Mouse (Mus musculus) testis, adult 2 months (tissue): Measurements from ENCODE around the gene Mib2. TPM values are rescaled to one million over a fixed set of nuclear protein-coding genes. Genes with fewer than 3 reads are reported as not detected.

ENCODE experiments used
- H3K27ac ChIP-seq: fragments of 200-500 bp; 2 replicates; pipeline ENCODE4 v1.5.1; 2012; ENCODE audit warnings: low read depth, low read length; ENCODE audit not compliant: control insufficient read depth, insufficient read depth
- H3K27me3 ChIP-seq: fragments of 200-500 bp; 2 replicates; pipeline ENCODE4 v1.6.1; 2012; ENCODE audit warnings: mild to moderate bottlenecking, low read length, moderate library complexity; ENCODE audit not compliant: control insufficient read depth, insufficient read depth
- H3K36me3 ChIP-seq: fragments of 200-500 bp; 2 replicates; pipeline ENCODE4 v1.6.1; 2012; ENCODE audit warnings: mild to moderate bottlenecking, low read length; ENCODE audit not compliant: control insufficient read depth, insufficient read depth
- H3K4me1 ChIP-seq: fragments of 200-500 bp; 2 replicates; pipeline ENCODE4 v1.6.1; 2012; ENCODE audit warnings: low read length; ENCODE audit not compliant: control insufficient read depth, insufficient read depth
- H3K4me3 ChIP-seq: fragments of 200-500 bp; 2 replicates; pipeline ENCODE4 v1.5.1; 2012; ENCODE audit warnings: low read depth, mild to moderate bottlenecking, low read length, moderate library complexity, mixed read lengths; ENCODE audit not compliant: control insufficient read depth
- CTCF ChIP-seq: fragments of 200-500 bp; IDR thresholded peaks from 2 replicates; pipeline ENCODE4 v1.5.1; 2012; ENCODE audit warnings: low read depth, mild to moderate bottlenecking, inconsistent platforms, low read length, moderate library complexity; ENCODE audit not compliant: control insufficient read depth, insufficient read depth, insufficient replicate concordance
- POLR2A ChIP-seq: fragments of 200-500 bp; IDR thresholded peaks from 2 replicates; pipeline ENCODE4 v1.6.1; 2012; ENCODE audit warnings: low read depth, mild to moderate bottlenecking, inconsistent platforms, low read length, moderate library complexity; ENCODE audit not compliant: control insufficient read depth
- polyA plus RNA-seq: library from polyadenylated mRNA; depleted of rRNA; stranded (reverse); fragments of >200 nt; gene quantifications from 2 replicates; pipeline ENCODE4 v1.2.3, GENCODE M21; 2012; rRNA removed

Gene Mib2
- polyA plus RNA-seq, 1 experiment, result 39.3 TPM

DNA sequence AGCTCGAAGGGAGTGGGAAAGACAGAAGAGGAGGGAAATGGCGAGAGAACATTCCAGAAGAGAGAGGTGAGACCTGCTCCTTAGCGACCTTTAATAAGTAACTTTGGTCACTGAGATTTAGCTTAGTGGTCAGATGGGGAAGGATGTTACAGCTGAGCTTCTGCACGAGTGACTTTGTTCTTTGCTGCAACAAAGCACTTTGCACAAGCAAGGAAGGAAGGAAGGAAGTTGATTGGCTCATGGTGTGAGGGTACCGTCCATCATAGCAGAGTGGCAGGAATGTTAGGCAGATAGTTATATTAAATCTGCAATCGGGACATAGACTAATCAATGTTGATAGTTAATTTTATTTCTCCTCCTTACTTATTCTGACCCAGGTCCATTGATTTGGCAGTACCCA is 38.7 kb downstream of the Mib2 start:
- Histone ChIP-seq H3K4me3 (no peak overlapping the region), H3K27me3 (no peaks in the 10 kb centered on the region), H3K27ac (no peak overlapping the region), H3K36me3 (peaks cover 2% of the 10 kb centered on the region; the same call in 1 of the 2 replicates), H3K4me1 (no peaks in the 10 kb centered on the region)
- TF ChIP-seq CTCF (no peak), POLR2A (no peak)

DNA sequence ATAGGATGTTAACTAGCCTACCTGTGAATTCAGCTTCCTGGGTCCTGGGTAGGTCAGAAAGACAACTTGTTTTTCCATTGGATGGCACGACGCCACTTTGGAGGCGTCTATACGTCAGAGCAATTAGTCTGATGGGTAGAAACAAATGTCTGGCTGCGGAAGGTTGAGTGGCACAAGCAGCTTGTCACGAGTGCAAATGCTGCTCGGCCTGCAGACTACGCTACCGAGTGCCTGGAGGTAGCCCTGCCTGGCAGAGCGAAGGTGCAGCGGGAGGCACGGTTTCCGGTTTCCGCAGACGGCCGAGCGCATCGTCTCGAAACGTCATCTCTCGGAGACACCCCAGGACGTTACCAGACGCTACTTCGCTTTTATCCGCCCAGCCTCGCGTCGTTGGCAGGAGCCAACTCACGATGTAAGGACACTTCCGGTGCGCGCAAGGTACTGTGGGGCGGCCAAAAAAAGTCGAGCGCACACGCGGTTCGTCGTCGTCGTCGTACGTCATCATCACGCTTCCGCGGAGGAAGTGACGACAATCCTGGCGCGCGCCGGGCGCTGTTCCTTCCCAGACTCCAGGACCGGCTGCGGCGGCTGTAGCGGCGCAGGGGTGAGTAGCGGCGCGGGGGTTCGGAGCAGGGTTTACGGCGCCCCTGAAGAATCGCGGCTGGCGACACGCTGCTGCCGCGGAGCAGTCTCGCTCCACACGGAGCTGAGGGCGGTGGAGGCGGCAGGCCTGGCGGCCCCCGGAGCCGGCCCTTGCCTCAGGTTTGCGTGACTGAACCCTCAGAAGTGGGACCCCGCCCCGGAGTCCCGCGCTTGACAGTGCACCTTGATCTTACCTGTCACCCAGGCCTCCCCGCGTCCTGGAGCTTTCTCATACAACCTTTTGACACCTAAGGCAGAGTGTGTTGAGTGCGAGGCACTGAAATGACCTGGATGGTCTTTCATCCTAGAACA is 44.4 kb downstream of the Mib2 start, which contains the start of gene Cdk11b:
Gene Cdk11b (plus strand): TSS at position 517 of the 954 bp plus-strand sequence.
- H3K36me3 ChIP-seq, result peaks cover 1% of the 10 kb centered on the region; the same call in 1 of the 2 replicates
- no peaks in the 10 kb centered on the region for H3K4me1 ChIP-seq
- H3K4me3 ChIP-seq, result peak within 1 kb of the TSS; percentile 93
- H3K27me3 ChIP-seq, result no peaks in the 10 kb centered on the region
- H3K27ac ChIP-seq, result peak within 1 kb of the TSS; percentile 86
- TF ChIP-seq POLR2A (peak; percentile 81), CTCF (peak; percentile 27; the same call in 1 of the 2 replicates)

DNA sequence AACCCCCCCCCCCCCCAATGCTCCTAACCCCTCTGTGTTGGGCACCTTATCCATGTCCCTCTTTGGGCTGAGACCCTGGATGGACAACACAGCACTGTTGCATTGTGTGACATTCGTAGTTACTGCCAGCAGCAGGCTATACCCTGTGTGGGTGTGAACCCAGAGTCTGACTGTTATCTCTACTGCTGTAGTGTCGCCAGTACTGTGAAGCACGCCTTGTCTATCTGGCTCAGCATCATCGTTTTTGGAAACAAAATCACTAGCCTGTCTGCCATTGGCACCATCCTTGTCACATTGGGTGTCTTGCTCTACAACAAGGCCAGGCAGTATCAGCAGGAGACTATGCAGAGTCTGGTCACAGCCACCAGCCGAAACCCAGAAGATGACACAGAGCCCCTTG is 50.7 kb downstream of the Mib2 start:
- peaks cover 1% of the 10 kb centered on the region; the same call in 1 of the 2 replicates for H3K36me3 ChIP-seq
- no peak overlapping the region for H3K4me3 ChIP-seq
- H3K27me3 ChIP-seq, result no peaks in the 10 kb centered on the region
- no peaks in the 10 kb centered on the region for H3K4me1 ChIP-seq
- H3K27ac ChIP-seq, result no peak overlapping the region
- TF ChIP-seq CTCF (no peak), POLR2A (no peak)

DNA sequence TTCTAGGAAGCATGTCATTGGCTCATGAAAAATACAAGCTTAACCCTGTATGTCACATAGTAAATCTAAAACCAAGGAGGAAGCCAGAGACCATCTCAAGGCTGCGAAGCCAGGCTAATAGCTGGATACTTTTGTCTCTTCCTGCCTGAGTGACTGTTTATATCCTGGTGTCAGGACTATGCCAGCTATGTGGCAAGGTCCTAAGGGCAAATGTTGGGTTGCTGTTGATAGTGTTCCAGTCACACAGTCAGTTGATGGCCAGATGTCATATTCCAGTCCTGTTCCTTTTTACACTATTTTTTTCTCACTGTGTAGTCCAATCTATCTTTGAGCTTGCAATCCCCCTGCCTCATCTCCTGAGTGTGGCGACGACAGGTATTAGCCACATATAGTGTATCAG is 55.7 kb downstream of the Mib2 start:
- TF ChIP-seq POLR2A (no peak), CTCF (no peak)
- Histone ChIP-seq H3K4me3 (no peak overlapping the region), H3K27me3 (no peaks in the 10 kb centered on the region), H3K4me1 (no peaks in the 10 kb centered on the region), H3K27ac (no peak overlapping the region), H3K36me3 (peaks cover 3% of the 10 kb centered on the region; the same call in 1 of the 2 replicates)

DNA sequence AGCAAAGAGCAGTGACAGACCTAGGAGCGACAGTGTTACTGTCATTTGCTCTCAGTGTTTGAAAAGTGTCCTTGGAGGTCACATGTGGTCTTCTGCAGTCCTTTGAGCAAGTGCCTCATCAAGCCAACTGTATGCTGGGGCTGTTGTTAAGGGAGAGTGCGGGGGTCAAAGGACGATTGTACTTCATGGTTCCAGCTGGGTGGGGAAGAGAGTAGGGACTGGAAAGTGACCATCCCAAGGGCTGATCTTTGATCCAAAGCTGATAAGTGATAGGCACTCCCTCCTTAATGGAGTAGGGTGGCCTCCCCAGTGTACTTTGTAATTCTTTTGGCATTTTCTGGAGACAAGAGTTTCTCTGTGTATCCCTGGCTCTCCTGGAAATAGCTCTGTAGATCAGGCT is 57.1 kb downstream of the Mib2 start:
- H3K36me3 ChIP-seq, result peaks cover 3% of the 10 kb centered on the region; the same call in 1 of the 2 replicates
- TF ChIP-seq CTCF (no peak), POLR2A (no peak)
- H3K27ac ChIP-seq, result no peak overlapping the region
- H3K4me3 ChIP-seq, result no peak overlapping the region
- no peaks in the 10 kb centered on the region for H3K27me3 ChIP-seq
- H3K4me1 ChIP-seq, result no peaks in the 10 kb centered on the region

DNA sequence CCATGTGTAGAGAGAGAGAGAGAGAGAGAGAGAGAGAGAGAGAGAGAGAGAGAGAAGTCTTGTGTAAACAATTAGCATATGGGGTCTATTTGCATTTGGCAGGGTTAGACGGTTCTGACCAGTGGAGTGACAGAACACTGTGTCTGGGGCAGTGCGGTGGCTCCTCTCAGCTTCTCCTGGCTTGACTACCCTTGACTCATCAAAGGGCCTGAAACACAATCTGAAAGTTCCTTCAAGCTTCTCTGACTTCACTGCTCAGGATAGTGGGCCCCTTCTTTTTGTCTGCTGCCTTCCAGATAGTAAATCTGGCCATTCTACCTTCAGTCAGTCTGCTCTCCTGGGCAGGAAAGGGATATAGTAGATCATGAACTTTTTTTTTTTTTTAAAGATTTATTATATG is 62.2 kb downstream of the Mib2 start:
- Histone ChIP-seq H3K36me3 (no peaks in the 10 kb centered on the region; the same call in 1 of the 2 replicates), H3K27ac (no peak overlapping the region), H3K4me3 (no peak overlapping the region), H3K27me3 (no peaks in the 10 kb centered on the region), H3K4me1 (peaks cover 3% of the 10 kb centered on the region)
- TF ChIP-seq POLR2A (no peak), CTCF (no peak)

DNA sequence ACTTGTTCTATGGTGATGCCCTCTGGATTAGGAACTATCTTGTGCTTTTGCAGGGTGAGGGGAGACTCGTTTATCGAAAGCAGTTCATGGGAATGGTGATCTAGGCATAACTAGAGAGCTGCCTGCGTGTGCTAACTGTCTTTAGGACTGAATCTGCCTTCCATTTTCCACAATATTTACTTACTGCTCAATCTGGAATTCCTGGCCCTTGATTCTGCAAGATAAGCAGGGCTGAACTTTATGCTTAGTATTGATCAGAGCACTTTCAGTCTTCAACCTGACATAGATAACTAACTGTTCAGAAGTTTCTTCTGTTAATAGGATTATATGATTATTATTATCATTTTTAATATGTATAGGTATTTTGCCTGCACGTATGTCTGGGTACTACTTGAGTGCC is 63.9 kb downstream of the Mib2 start:
- Histone ChIP-seq H3K4me3 (no peak overlapping the region), H3K36me3 (no peaks in the 10 kb centered on the region), H3K27me3 (no peaks in the 10 kb centered on the region), H3K27ac (no peak overlapping the region), H3K4me1 (peaks cover 3% of the 10 kb centered on the region)
- TF ChIP-seq POLR2A (no peak), CTCF (no peak)

Other genes starting within 250 kb of the Mib2 start
- 24.8 and 30.0 TPM in 2 replicates for gene Tmem52, start 200.1 kb downstream of the Mib2 start, polyA plus RNA-seq
- gene Gnb1, start 177.8 kb downstream of the Mib2 start, polyA plus RNA-seq, result 356 and 422 TPM in 2 replicates
- 43.1 and 48.9 TPM in 2 replicates for gene Nadk, start 106.8 kb downstream of the Mib2 start, polyA plus RNA-seq
- gene Slc35e2, start 67.8 kb downstream of the Mib2 start, polyA plus RNA-seq, result 3.2 and 3.5 TPM in 2 replicates
- gene Cdk11b, start 44.3 kb downstream of the Mib2 start, polyA plus RNA-seq, result 23.6 and 29.9 TPM in 2 replicates
- gene Gm10563, start 23.8 kb downstream of the Mib2 start, polyA plus RNA-seq, result not detected in 2 replicates
- 3.7 and 5.9 TPM in 2 replicates for gene Mmp23, start 15.8 kb downstream of the Mib2 start, polyA plus RNA-seq
- gene Fndc10, start 25.1 kb upstream of the Mib2 start, polyA plus RNA-seq, result 2.7 and 3.3 TPM in 2 replicates
- 34.6 and 37.4 TPM in 2 replicates for gene Ssu72, start 35.6 kb upstream of the Mib2 start, polyA plus RNA-seq
- gene Tmem240, start 65.6 kb upstream of the Mib2 start, polyA plus RNA-seq, result 1.5 and 1.8 TPM in 2 replicates
- gene Atad3a, start 91.9 kb upstream of the Mib2 start, polyA plus RNA-seq, result 18.7 and 23.4 TPM in 2 replicates
- 5.5 and 5.6 TPM in 2 replicates for gene Vwa1, start 105.5 kb upstream of the Mib2 start, polyA plus RNA-seq
- 1.0 TPM in 2 replicates for gene Tmem88b, start 116.7 kb upstream of the Mib2 start, polyA plus RNA-seq
- gene Ankrd65, start 121.2 kb upstream of the Mib2 start, polyA plus RNA-seq, result 0.08 and 0.27 TPM in 2 replicates
- 134 and 144 TPM in 2 replicates for gene Mrpl20, start 133.7 kb upstream of the Mib2 start, polyA plus RNA-seq
- 35.4 and 38.4 TPM in 2 replicates for gene Ccnl2, start 143.3 kb upstream of the Mib2 start, polyA plus RNA-seq
- gene Aurkaip1, start 162.1 kb upstream of the Mib2 start, polyA plus RNA-seq, result 108 and 116 TPM in 2 replicates
- 114 and 149 TPM in 2 replicates for gene Mxra8, start 170.5 kb upstream of the Mib2 start, polyA plus RNA-seq
- 132 and 135 TPM in 2 replicates for gene Dvl1, start 178.2 kb upstream of the Mib2 start, polyA plus RNA-seq
- 1.9 and 2.3 TPM in 2 replicates for gene Tas1r3, start 194.2 kb upstream of the Mib2 start, polyA plus RNA-seq
- gene Cptp, start 200.2 kb upstream of the Mib2 start, polyA plus RNA-seq, result 223 and 230 TPM in 2 replicates
- 19.9 and 21.7 TPM in 2 replicates for gene Ints11, start 200.3 kb upstream of the Mib2 start, polyA plus RNA-seq
- 20.3 and 23.5 TPM in 2 replicates for gene Pusl1, start 222.6 kb upstream of the Mib2 start, polyA plus RNA-seq
- 9.0 and 11.3 TPM in 2 replicates for gene Acap3, start 222.6 kb upstream of the Mib2 start, polyA plus RNA-seq